ENCODE assay signal across 8 mouse cellular contexts in the genomic region with DNA sequence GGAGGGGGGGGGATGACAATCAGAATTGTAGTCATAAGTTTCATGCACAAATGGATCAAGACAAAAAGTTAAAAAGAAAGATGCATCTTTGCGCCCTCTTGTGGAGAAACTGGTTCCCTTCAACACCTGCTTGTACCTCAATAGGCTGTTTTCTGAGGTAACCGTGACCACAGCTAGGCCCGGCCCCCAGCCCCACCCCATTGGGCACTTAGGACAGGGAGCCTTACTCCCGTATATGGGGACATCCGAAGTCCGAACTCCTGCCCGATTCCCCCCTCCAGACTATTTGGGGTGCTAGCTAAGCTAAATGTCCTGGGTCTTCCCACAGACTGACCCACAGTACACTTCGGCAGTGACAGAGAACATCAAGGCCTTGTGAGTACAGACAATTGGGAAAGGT. TPM values are rescaled to one million over a fixed set of nuclear protein-coding genes. Genes with fewer than 3 reads are reported as not detected.
A peak's percentile ranks its signal among the peaks of the same experiment; 100 is the strongest.
DNase-seq lines count a peak whose midpoint lies in the region; ATAC-seq and TF ChIP-seq lines count a peak whose summit lies in the region.

No protein-coding gene starts in this region.

- intact Hi-C loops in gastrocnemius, adult 2 months (cut with DNase I) = loop anchor here (1.0 kb wide), 1 partner anchor 70 kb away; no protein-coding TSS in a partner anchor
- intact Hi-C loops in heart, postnatal 10 days (cut with DNase I) = loop anchor here (10.0 kb wide), 1 partner anchor 247 kb away; no protein-coding TSS in a partner anchor

- no peaks in the 10 kb centered on the region for H3K9me3 ChIP-seq in limb, embryonic 12.5 days
- H3K9me3 ChIP-seq in midbrain, embryonic 14.5 days (ENCODE audit: control insufficient read depth, low read length) = no peaks in the 10 kb centered on the region

- TF ChIP-seq CTCF in gastrocnemius, adult 2 months (IDR thresholded peaks at IDR 0.05) = peak; percentile 72

- H3K4me2 ChIP-seq in limb, embryonic 12.5 days = peak overlapping the region; percentile 56
- H3K4me2 ChIP-seq in midbrain, embryonic 14.5 days (ENCODE audit: low read length) = no peak overlapping the region

- H3K9ac ChIP-seq in limb, embryonic 12.5 days (replicated peaks) = no peak overlapping the region
- H3K9ac ChIP-seq in midbrain, embryonic 14.5 days (replicated peaks; ENCODE audit: low read length) = no peak overlapping the region

- peaks cover 51% of the 10 kb centered on the region for H3K4me1 ChIP-seq in limb, embryonic 12.5 days (replicated peaks)
- H3K4me1 ChIP-seq in midbrain, embryonic 14.5 days (ENCODE audit: control insufficient read depth, insufficient read depth, low read length) = peaks cover 28% of the 10 kb centered on the region

- 22% methylated on average over 8 of the region's 8 CpGs for WGBS in limb, embryonic 12.5 days
- 18% methylated on average over 8 of the region's 8 CpGs for WGBS in midbrain, embryonic 14.5 days

- DNase-seq in gastrocnemius, adult 2 months = no peak
- DNase-seq in gastrocnemius, postnatal 4 days (ENCODE audit: low spot score in 2 of 2) = no peak
- peak; percentile 78 for DNase-seq in Muller cell, postnatal 12 days (ENCODE audit: inconsistent ontology term)
- DNase-seq in embryo, embryonic 11 days = peak; percentile 73
- DNase-seq in heart, postnatal 10 days = peak; percentile 54 to 76
- peak; percentile 88 for DNase-seq in midbrain, embryonic 14.5 days
- peak; percentile 55 for DNase-seq in testis, postnatal 14 days (ENCODE audit: low spot score)

- no peak overlapping the region for H3K4me3 ChIP-seq in gastrocnemius, adult 2 months
- peak overlapping the region; percentile 28; the same call in 1 of the 2 replicates for H3K4me3 ChIP-seq in limb, embryonic 12.5 days (replicated peaks)
- H3K4me3 ChIP-seq in midbrain, embryonic 14.5 days (replicated peaks; ENCODE audit: low read depth, low read length) = no peak overlapping the region

- H3K36me3 ChIP-seq in limb, embryonic 12.5 days = peaks cover 49% of the 10 kb centered on the region
- H3K36me3 ChIP-seq in midbrain, embryonic 14.5 days (ENCODE audit: control insufficient read depth, insufficient read depth, low read length) = peaks cover 50% of the 10 kb centered on the region

- H3K27ac ChIP-seq in gastrocnemius, adult 2 months = no peak overlapping the region
- no peak overlapping the region for H3K27ac ChIP-seq in limb, embryonic 12.5 days
- no peak overlapping the region for H3K27ac ChIP-seq in midbrain, embryonic 14.5 days (replicated peaks; ENCODE audit: low read depth, low read length)

- ATAC-seq in limb, embryonic 12.5 days (ENCODE audit: insufficient number of reproducible peaks, insufficient read depth, low FRiP score, low TSS enrichment, low read depth) = no peak
- ATAC-seq in midbrain, embryonic 14.5 days (ENCODE audit: low FRiP score, low TSS enrichment) = no peak

- peaks cover 15% of the 10 kb centered on the region; the same call in 1 of the 2 replicates for H3K27me3 ChIP-seq in limb, embryonic 12.5 days
- H3K27me3 ChIP-seq in midbrain, embryonic 14.5 days (ENCODE audit: control insufficient read depth, insufficient read depth, low read length) = 0 out of 2 replicates have a peak, but pooled peaks cover 10% of the 10 kb centered on the region

RNA-seq across cellular contexts. Expression of gene Ltc4s, which starts 7.0 kb away (rescaled TPM):
- 1 to 10 TPM; 2.1 to 3.2 TPM for total RNA-seq in gastrocnemius, adult 2 months (2021)
- total RNA-seq in gastrocnemius, postnatal 4 days (2021) = 1 to 10 TPM; 5.7 to 7.3 TPM
- total RNA-seq in heart, postnatal 10 days (2021) = 1 to 10 TPM; 5.0 to 5.9 TPM
- polyA plus RNA-seq in limb, embryonic 12.5 days (2016; fragmentation: Nextera tagmentation; extraction: Ambion mirVana) = 0.47 and 1.0 TPM in 2 replicates
- polyA plus RNA-seq in midbrain, embryonic 14.5 days (2014; fragmentation: Nextera tagmentation; extraction: Ambion mirVana) = 1.0 and 2.5 TPM in 2 replicates

RNA-seq across cellular contexts. Expression of gene Mgat4b, which starts 20.7 kb away (rescaled TPM):
- total RNA-seq in gastrocnemius, adult 2 months (2021) = 10 to 100 TPM; 33.9 to 40.7 TPM
- 10 to 100 TPM; 37.0 to 40.1 TPM for total RNA-seq in gastrocnemius, postnatal 4 days (2021)
- total RNA-seq in heart, postnatal 10 days (2021) = 100 to 1,000 TPM; 122 to 127 TPM
- 31.2 and 35.2 TPM in 2 replicates for polyA plus RNA-seq in limb, embryonic 12.5 days (2016; fragmentation: Nextera tagmentation; extraction: Ambion mirVana)
- polyA plus RNA-seq in midbrain, embryonic 14.5 days (2014; fragmentation: Nextera tagmentation; extraction: Ambion mirVana) = 41.3 and 59.6 TPM in 2 replicates

RNA-seq across cellular contexts. Expression of gene Sqstm1, which starts 20.8 kb away (rescaled TPM):
- total RNA-seq in gastrocnemius, adult 2 months (2021) = 100 to 1,000 TPM; 376 to 655 TPM
- 100 to 1,000 TPM; 204 to 225 TPM for total RNA-seq in gastrocnemius, postnatal 4 days (2021)
- 100 to 1,000 TPM; 239 to 247 TPM for total RNA-seq in heart, postnatal 10 days (2021)
- polyA plus RNA-seq in limb, embryonic 12.5 days (2016; fragmentation: Nextera tagmentation; extraction: Ambion mirVana) = 165 and 167 TPM in 2 replicates
- polyA plus RNA-seq in midbrain, embryonic 14.5 days (2014; fragmentation: Nextera tagmentation; extraction: Ambion mirVana) = 293 and 312 TPM in 2 replicates

RNA-seq across cellular contexts. Expression of gene Mrnip, which starts 57.2 kb away (rescaled TPM):
- 1 to 10 TPM; 2.4 to 3.1 TPM for total RNA-seq in gastrocnemius, adult 2 months (2021)
- total RNA-seq in gastrocnemius, postnatal 4 days (2021) = 1 to 10 TPM; 9.7 to 9.8 TPM
- total RNA-seq in heart, postnatal 10 days (2021) = 1 to 10 TPM; 6.0 TPM
- polyA plus RNA-seq in limb, embryonic 12.5 days (2016; fragmentation: Nextera tagmentation; extraction: Ambion mirVana) = 22.8 and 23.8 TPM in 2 replicates
- 37.0 and 38.8 TPM in 2 replicates for polyA plus RNA-seq in midbrain, embryonic 14.5 days (2014; fragmentation: Nextera tagmentation; extraction: Ambion mirVana)

Comparison
In these comparisons a context has a peak if more than half of its experiments do, and no peak if none do; other contexts are left out.
1. DNase-seq: peak in Muller cell, postnatal 12 days (single experiment), embryo, embryonic 11 days (single experiment), heart, postnatal 10 days (2 of 2), midbrain, embryonic 14.5 days (single experiment) and testis, postnatal 14 days (single experiment); none in gastrocnemius, adult 2 months (single experiment) and gastrocnemius, postnatal 4 days (0 of 2).